Mouse (Mus musculus): ENCODE data around the gene Mfsd2a.

Mfsd2a gene

GRCm38 (mm10) chr4:122939048-122939796 lies 21.8 kb downstream of the Mfsd2a start:
- ATAC-seq (ENCODE audit: insufficient number of reproducible peaks, low FRiP score, low TSS enrichment): no peak

GRCm38 (mm10) chr4:122937489-122937888 lies 23.5 kb downstream of the Mfsd2a start:
- no peak for ATAC-seq (ENCODE audit: insufficient number of reproducible peaks, low FRiP score, low TSS enrichment)

DNA sequence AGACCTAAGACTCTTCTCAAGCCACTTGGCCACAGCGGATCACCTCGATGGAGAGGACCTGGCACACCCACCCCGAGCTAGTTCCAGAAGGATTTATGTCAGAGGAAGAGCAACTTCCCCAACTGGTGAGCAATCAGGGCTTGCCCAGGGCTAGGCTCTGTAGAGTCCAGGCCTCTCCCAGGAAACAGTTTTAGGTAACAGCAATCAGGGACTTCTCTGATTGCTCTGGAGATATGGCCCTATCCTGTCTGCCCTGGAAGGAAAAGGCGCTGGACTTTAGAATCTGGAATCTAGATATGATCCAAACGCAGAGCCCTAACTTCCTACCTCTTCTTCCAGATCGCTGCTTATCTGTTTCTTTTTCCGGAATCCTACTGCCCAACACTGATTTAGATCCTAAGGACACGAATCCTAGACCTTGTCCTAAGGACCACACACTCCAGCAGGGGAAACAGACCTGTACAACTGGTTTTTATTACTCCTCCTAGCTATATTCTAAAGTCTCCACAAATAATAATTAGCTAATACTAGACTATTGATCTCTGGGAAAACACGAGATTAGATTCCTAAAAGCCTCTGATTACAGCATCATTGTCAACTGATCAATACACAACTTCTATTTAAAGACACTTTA lies 25.4 kb downstream of the Mfsd2a start:
- ATAC-seq (ENCODE audit: insufficient number of reproducible peaks, low FRiP score, low TSS enrichment): no peak

DNA sequence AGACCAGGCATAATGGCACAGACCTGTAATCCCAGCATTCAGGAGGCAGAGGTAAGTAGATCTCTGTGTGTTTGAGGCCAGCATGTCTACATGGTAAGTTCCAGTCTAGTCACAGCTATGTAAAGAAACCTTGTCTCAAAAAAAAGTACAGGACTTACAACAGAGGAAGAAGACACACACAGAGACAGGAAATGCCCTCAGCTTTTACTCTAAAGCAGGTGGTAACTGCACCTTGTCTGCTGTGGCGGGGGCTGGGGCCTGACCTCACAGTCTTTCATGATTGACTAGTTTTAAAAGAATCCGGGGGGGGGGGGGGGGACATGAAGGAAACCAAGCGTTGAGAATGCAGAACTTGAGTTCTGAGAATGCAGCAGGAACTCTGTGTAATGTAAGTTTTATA lies 27.1 kb downstream of the Mfsd2a start:
- ATAC-seq (ENCODE audit: insufficient number of reproducible peaks, low FRiP score, low TSS enrichment): no peak

- ATAC-seq (ENCODE audit: insufficient number of reproducible peaks, low FRiP score, low TSS enrichment): no peak
Observed at GRCm38 (mm10) chr4:122933051-122933591, 27.9 kb downstream of the Mfsd2a start.

GRCm38 (mm10) chr4:122932239-122932978 lies 28.6 kb downstream of the Mfsd2a start:
- no peak for ATAC-seq (ENCODE audit: insufficient number of reproducible peaks, low FRiP score, low TSS enrichment)

- no peak for ATAC-seq (ENCODE audit: insufficient number of reproducible peaks, low FRiP score, low TSS enrichment)
Observed at GRCm38 (mm10) chr4:122930939-122931590, 29.9 kb downstream of the Mfsd2a start.

DNA sequence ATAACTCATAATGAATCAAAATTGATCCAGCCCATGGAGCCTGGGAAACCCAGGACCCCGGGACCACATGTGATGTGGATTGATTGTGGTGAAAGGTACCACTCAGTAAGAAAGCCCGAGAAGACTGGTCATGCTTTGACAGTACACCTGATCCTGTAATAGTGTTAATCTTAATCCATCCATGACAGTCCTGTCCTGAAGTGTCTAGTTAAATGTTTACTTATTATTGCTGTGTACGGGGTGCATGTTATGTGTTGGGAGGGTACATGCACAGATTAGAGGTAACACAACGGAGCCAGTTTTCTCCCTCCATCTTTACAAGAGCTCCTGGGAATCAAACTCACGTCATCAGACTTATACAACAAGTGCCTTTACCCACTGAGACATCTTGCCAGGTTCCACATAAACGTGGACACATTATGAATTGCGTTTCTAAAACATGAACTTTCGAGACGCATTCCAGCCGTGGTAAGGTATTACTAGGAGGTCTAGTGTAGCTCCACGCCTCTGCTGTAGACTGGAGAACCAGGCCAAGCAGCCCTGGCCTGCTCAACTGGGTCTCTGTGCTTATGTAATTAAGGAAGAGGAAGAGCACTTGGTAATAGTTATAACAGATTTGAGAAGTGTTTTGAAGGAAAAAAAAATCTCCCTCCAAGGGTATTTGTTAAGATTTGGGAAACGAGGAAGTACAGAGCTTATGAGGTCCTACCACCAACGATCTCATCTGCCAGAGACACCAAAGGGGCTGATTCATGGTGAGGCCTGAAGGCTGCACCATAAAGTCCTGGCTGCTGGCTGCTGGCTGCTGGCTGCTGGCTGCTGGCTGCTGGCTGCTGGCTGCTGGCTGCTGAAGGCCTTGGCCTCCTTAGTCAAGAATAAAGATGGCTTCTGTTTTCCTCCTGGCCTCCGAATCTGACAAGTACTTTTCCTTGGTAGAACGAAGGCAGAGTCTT lies 37.3 kb downstream of the Mfsd2a start:
- ATAC-seq (ENCODE audit: insufficient number of reproducible peaks, low FRiP score, low TSS enrichment): no peak

DNA sequence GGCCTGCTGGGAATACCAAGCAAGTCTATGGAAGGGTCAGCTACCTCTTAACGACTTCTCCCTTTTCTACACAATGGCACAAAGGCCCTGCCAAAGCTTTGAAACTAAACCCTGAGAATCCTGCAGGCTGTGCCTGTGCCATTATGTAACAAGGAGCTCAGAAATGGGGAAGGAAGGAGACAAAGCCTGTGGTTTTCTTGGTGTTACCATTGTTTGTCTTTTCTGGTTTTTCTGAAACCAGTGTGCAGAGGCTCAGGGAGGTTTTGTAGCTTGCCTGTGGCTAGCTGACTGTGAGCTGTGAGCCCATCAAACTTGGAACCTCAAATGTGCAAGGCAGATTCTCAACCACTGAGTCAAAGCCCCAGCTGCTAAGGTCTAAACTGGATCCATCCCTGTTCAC lies 38.1 kb downstream of the Mfsd2a start:
- no peak for ATAC-seq (ENCODE audit: insufficient number of reproducible peaks, low FRiP score, low TSS enrichment)

- ATAC-seq (ENCODE audit: insufficient number of reproducible peaks, low FRiP score, low TSS enrichment): no peak
Observed at GRCm38 (mm10) chr4:122915985-122916384, 45.0 kb downstream of the Mfsd2a start.

- no peak for ATAC-seq (ENCODE audit: insufficient number of reproducible peaks, low FRiP score, low TSS enrichment)
Observed at GRCm38 (mm10) chr4:122914186-122914585, 46.8 kb downstream of the Mfsd2a start.

DNA sequence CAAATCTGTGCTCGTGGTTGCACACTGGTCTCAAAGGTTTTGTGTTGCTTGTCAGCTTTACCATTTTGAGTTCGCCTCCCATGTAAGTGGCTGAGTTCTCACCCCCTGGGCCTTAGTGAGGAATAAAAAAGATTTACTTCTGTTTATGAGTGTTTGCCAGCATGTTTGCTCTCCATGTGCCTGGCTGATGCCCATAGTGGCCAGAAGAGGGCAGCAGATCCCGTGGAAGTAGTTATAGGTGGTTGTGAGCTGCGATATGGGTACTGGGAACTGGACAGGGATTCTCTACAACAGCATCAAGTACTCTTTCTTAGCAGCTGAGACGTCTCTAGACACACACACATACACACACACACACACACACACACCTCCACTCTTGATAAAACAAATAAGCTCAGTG lies 48.4 kb downstream of the Mfsd2a start:
- no peak for ATAC-seq (ENCODE audit: insufficient number of reproducible peaks, low FRiP score, low TSS enrichment)

GRCm38 (mm10) chr4:122910577-122910976 lies 50.4 kb downstream of the Mfsd2a start:
- no peak for ATAC-seq (ENCODE audit: insufficient number of reproducible peaks, low FRiP score, low TSS enrichment)

GRCm38 (mm10) chr4:122909572-122910189 lies 51.3 kb downstream of the Mfsd2a start:
- ATAC-seq (ENCODE audit: insufficient number of reproducible peaks, low FRiP score, low TSS enrichment): no peak

- ATAC-seq (ENCODE audit: insufficient number of reproducible peaks, low FRiP score, low TSS enrichment): no peak
Observed at GRCm38 (mm10) chr4:122905359-122905758, 55.6 kb downstream of the Mfsd2a start.

GRCm38 (mm10) chr4:122903709-122904108 lies 57.3 kb downstream of the Mfsd2a start:
- no peak for ATAC-seq (ENCODE audit: insufficient number of reproducible peaks, low FRiP score, low TSS enrichment)

GRCm38 (mm10) chr4:122902156-122902555 lies 58.8 kb downstream of the Mfsd2a start:
- ATAC-seq (ENCODE audit: insufficient number of reproducible peaks, low FRiP score, low TSS enrichment): no peak

DNA sequence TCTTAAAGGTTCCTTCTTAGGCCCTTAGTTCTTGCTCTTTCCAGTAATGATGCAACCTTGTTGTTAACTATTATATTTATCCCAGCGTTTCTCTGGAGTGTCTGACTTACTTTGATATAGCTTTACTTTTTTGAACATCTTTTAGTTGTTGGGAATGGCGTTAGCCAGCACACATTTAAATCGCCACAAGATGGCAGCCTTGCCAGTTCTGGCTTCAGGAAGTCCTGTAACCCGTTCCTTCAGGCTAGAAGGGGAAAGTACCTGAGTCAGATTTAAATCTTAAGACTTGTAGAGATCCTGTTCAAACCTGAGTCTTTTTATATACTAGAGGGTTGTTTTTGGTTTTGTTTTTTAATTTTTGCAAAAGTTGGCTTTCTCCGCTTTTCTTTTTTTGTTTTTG lies 62.7 kb downstream of the Mfsd2a start:
- no peak; the same call in 1 of the 2 replicates for ATAC-seq (ENCODE audit: insufficient number of reproducible peaks, low FRiP score, low TSS enrichment)

- no peak for ATAC-seq (ENCODE audit: insufficient number of reproducible peaks, low FRiP score, low TSS enrichment)
Observed at GRCm38 (mm10) chr4:122897750-122898149, 63.2 kb downstream of the Mfsd2a start.
